Mouse (Mus musculus) gastrocnemius, adult 8-10 months (tissue): ENCODE data around the gene Abhd15. TPM values are rescaled to one million over a fixed set of nuclear protein-coding genes. Genes with fewer than 3 reads are reported as not detected.

ENCODE experiments used
- DNase-seq, 2 experiments: peaks; one replicate each; pipeline ENCODE4 v3.0.0; 2022; ENCODE audit warnings: low spot score in 2 of 2
- total RNA-seq, 4 experiments: library from RNA; stranded (reverse); gene quantifications; 2 replicates each; pipeline ENCODE4 v1.2.4; 2022

The Abhd15 gene
- under 1 TPM; 0.10 to 0.92 (median 0.39) TPM for total RNA-seq

DNA sequence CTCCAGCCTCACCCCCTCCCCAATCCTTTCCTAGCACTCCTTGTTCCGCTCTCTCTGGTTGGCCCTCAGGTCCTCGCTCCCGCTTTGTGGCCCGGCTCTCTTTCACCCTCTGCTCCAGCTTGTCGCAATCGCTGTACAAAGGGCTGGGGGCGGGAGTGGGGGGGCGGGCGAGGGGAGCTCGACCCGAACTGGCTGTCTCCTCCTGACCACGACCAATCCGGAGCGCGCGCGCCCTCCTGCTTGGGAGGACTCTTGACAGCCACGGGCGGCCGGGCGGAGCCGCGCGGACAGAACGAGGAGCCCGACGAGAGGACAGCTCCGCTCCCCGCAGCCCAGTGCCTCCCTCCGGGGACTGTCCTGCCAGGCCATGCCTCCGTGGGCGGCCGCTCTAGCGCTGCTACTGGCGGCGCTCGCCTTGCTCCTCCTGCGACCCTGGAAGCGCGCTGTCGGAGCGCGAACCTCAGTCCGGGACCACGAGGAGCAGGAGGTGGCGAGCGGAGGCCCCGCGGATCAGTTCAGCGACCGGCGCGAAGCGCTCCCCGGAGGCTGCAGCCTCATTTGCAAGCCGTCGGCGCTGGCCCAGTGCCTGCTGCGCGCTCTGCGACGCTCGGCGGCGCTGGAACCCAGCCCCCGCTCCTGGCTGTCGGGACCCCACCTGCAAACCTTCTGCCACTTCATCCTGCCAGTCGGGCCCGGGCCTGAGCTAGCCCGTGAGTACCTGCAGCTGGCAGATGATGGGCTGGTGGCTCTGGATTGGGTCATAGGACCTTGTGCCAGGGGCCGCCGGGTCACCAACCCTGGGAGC, at the start of gene Abhd15:
Gene Abhd15, plus strand, starts transcription at position 290 of the 805 bp plus-strand sequence.
- peak in 1 of 2 experiments; percentile 69 for DNase-seq

GRCm38 (mm10) chr11:77466544-77466943, 48.4 kb upstream of the Abhd15 start:
- DNase-seq = no peak

GRCm38 (mm10) chr11:77467157-77467556, 47.8 kb upstream of the Abhd15 start:
- DNase-seq = peak; percentile 53 to 66

DNA sequence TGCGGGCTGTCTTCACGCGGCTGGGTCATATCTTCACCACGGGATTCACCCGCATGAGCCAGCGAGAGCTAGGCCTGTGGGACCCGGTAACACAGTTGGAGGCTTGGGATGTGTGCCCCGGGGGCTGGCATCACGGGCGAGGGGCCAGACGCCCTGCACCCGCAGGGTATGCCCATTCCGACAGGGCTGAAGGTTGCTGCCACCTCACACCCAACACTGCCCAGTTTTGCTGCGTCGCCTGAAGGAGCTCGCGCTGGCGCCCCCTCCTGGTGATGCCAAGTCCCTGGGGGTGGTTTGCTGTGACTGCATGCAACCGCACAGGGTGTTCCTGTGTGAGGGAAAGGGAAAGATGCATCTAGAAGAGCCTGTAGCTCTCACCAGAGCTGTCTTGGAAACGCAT, 47.1 kb upstream of the Abhd15 start:
- DNase-seq = peak; percentile 63 to 64

DNA sequence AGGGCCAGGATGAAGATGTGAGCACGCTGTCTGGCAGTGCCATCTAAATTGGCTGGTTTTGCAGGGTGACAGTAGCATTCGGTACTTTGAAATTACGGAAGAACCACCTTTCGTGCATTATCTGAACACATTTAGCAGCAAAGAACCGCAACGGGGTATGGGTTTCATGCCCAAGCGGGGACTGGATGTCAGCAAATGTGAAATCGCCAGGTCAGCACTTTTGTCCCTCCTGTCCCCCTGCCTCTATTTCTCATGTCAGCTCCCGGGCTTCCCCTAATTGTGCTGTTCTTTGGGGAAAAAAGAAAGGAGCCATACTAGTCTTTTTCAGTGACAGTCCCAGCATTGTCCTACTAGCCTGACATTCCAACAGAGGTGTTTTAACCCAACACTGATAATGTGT, 46.5 kb upstream of the Abhd15 start:
- no peak for DNase-seq

- no peak for DNase-seq
Observed at GRCm38 (mm10) chr11:77471407-77471806, 43.5 kb upstream of the Abhd15 start.

DNA sequence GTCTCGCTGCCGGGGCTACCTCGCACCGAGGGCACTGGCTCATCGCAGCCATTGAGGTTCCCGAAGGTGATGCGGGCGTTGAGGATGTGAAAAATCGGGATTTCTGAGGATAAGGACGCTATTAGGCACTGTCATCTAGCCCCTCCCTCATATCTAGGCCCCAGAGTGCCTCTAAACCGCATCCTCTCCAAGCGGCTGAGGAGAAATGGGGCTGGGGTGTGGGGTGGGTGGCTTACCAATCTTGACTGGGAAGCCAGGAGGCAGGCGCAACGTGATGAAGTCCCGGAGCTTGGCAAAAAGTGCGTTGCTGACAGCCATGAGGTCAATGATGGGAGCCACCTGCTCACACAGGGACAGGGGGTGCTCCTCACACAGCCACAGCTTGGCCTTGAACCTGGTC, 42.1 kb upstream of the Abhd15 start:
- DNase-seq = no peak

DNA sequence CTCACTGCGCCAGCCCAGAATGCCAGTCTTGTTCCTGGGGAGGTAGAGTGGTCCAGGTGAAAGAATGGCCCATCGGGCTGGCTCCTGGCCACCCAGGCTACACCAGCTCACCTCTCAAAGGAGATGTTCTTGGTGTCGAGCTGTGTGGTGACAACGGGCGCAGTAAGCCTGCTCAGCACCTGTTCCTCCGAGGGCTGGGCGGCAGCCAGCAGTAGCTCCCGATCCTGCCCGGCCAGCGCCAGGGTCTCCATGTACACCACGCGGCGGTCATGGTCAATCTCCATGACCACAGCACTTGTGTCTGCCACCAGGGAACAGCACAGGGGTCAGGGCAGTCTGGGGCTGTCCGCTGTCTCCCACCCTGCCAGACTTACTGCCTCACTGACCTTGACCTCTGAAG, 38.7 kb upstream of the Abhd15 start:
- DNase-seq = no peak

DNA sequence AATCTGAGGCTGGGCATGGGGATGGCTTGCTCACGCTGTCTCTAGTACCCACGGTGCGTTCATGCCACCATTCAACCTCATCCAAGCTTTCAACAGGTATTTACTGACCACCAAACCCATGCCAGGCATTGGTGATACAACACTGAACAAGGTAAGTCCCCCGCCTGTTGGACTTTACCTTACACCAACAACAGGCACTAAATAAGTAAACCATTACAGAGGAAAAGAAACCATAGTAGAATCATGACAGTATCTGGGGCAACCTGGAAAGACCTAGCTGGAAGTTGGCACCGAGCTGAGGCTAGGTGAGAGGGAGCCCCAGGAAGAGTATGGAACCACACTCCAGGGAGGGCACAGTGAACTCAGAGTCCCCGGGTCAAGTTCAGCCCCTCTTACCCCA, 38.0 kb upstream of the Abhd15 start:
- DNase-seq = no peak

DNA sequence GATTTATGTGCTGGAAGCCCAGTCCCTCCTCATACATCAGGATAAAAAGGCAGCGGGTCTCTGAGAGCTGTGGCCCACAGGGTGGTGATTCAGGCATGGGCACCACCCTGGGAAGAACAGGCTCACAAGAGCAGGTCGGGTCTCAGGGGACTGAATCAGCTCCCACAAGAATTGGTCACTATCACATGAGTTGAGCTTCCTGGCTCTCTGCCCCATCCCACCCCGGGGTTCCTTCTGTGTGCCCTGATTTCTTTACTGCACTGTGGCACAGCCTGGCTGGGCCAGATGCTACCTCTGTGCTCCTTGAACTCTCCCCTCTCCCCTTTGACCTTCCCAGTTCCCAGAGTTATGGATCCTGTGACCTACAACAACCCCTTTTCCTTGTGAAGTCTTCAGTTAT, 31.9 kb upstream of the Abhd15 start:
- DNase-seq = no peak

- DNase-seq = no peak
Observed at GRCm38 (mm10) chr11:77483510-77484255, 31.2 kb upstream of the Abhd15 start.

DNA sequence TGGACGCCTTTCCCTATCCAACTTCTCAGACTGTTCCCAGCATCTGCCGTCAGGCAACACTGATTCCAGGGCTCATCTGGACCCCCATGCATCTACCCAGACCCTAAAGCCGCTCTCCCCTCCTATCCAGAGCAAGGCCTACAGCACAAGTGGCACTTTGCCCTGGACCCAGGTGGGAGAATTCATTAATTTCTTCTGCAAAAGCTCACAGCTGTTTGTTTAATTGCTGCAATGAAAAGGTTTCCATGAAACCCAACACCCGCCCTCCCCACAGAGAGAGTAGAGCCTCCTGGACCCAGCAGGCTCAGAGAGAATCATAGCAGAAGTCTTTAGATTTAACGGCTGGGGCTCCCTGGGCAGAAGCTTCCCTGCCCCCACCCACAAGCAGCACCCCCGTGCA, 29.7 kb upstream of the Abhd15 start:
- no peak for DNase-seq

GRCm38 (mm10) chr11:77486798-77487197, 28.1 kb upstream of the Abhd15 start:
- no peak for DNase-seq

- no peak for DNase-seq
Observed at GRCm38 (mm10) chr11:77488771-77489581, 25.9 kb upstream of the Abhd15 start.

DNA sequence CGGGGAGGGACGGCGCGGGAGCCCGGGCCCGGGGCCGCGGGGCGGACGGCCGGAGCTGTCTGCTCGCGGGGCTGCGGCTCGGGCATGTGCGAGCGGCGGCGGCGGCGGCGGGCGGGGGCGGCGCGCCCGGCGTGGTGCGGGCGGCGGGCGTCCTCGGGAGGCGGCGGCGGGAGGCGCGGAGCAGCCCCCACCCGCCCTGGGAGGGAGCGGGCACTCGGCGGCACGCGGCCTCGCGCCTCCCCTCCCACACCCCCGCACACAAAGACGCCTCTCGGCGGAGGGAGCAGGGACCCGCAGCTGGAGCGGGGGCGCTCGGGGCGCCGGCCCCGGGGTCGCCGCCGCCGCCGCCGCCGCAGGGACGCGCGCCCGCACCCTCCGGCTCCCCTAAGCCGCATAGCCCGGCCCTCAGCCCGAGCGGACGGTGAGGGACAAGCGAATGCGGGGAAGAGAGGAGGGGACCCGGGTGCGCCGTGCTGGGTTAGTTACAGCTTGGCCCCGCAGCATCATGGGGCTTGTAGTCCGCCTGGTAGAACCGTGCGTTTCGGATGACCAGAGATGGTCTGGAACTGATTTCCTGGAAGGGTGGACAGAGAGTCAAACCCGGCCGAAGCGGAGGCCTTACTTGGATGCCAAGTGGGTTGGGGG, 25.2 kb upstream of the Abhd15 start, which contains the start of gene Ankrd13b:
Gene Ankrd13b, minus strand, starts transcription at position 88 of the 645 bp plus-strand sequence.
- DNase-seq = peak in 1 of 2 experiments; percentile 60

DNA sequence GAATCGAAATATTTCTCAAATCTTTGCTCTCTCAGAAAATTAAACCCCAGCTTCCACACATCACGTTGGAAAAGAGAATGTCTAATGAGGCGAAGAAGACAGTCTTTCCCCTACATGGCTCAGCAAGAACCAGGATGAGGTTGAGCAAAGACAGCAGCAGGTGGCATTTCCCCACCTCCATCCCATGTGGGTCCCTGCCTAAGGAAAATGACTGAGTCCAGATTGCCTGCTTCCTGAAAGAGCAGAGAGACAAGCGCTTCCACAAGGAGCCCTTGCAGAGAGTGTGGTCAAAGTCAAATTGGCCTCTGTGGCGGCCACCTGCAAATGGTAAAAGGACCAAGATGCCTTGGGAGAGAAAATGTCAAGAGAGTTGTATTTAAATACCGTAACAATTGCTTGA, 24.5 kb upstream of the Abhd15 start:
- DNase-seq = no peak

- peak; percentile 75 to 81 for DNase-seq
Observed at GRCm38 (mm10) chr11:77491123-77491501, 23.8 kb upstream of the Abhd15 start.

GRCm38 (mm10) chr11:77491502-77492291, 23.2 kb upstream of the Abhd15 start:
- peak in 1 of 2 experiments; percentile 56 for DNase-seq

GRCm38 (mm10) chr11:77492311-77492871, 22.5 kb upstream of the Abhd15 start:
- no peak for DNase-seq

DNA sequence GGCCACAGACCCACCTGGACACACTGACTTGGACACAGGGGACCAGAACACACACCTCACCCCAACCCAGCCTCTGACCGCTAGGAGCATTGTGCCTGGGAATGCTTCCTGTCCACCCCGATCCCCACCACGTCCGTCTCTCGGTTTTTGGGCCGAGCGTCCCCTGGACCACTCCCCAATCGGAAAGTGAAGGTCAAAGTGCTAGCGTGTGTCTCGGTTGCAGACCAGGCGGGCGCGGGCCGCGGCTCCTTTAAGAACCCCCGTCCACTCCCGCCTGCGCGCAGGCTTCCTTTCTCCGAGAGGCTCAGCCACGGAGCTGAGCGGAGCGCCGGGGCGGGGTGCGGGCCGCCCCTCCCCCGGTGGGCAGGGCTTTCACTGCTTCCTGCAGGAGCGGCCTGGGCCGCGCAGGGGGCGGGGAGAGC, 22.0 kb upstream of the Abhd15 start:
- peak; percentile 91 for DNase-seq
